Mouse (Mus musculus) stomach, postnatal 0 days (tissue): ENCODE data around the gene Adcyap1r1.

Experiments used
- CTCF ChIP-seq: IDR thresholded peaks from 2 replicates; pipeline ENCODE4 v1.5.1; 2016; ENCODE audit warnings: antibody characterized with exemption, low read depth, mild to moderate bottlenecking, moderate library complexity
- EP300 ChIP-seq: optimal IDR thresholded peaks from 2 replicates; pipeline ENCODE3; 2016; ENCODE audit warnings: antibody characterized with exemption

DNA sequence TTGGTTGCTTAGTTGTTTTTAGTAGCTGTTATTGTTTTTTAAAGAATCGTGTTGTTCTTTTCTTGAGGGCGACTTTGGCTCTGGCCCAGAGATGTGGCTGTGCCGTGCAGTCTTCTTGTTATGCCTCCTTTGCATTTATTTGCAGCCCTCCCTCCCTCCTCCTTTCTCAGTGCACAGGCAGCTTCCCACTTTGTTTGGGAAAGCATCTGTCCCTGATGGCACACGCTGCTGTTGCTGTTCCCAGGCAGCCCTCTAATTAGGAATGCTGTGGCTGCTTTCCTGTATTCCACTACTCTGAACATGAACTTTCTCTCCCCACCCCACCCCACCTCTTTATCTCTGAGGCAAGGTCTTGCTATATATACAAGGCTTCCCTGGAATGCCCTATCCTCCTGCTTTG lies 32.4 kb downstream of the Adcyap1r1 start:
- TF ChIP-seq CTCF (no peak), EP300 (no peak)
